Mouse (Mus musculus) lung, embryonic 15.5 days (tissue): ENCODE results near the gene Sall4. TPM values are rescaled to one million over a fixed set of nuclear protein-coding genes. Genes with fewer than 3 reads are reported as not detected.

ENCODE experiments used
- ATAC-seq: fragments of 200-750 bp; cut with Nextera tagmentation; 2 replicates; pipeline ENCODE4 v1.8.0; 2017; ENCODE audit warnings: moderate number of reproducible peaks, borderline replicate concordance; ENCODE audit not compliant: low FRiP score, low TSS enrichment; ENCODE audit errors: extremely low read depth
- H3K27ac ChIP-seq: fragments of 300-500 bp; sonication (generic); 2 replicates; pipeline ENCODE4 v1.5.1; 2015; ENCODE audit warnings: moderate library complexity, mild to moderate bottlenecking, inconsistent platforms
- H3K27me3 ChIP-seq: fragments of 300-500 bp; sonication (generic); 2 replicates; pipeline ENCODE4 v1.6.1; 2015; ENCODE audit warnings: inconsistent platforms
- H3K36me3 ChIP-seq: fragments of 300-500 bp; sonication (generic); 2 replicates; pipeline ENCODE4 v1.6.1; 2015; ENCODE audit warnings: inconsistent platforms
- H3K4me1 ChIP-seq: fragments of 300-500 bp; sonication (generic); 2 replicates; pipeline ENCODE4 v1.6.1; 2015; ENCODE audit warnings: inconsistent platforms
- H3K4me2 ChIP-seq: fragments of 300-500 bp; sonication (generic); 2 replicates; pipeline ENCODE4 v1.6.1; 2015; ENCODE audit warnings: inconsistent platforms, mild to moderate bottlenecking, moderate library complexity
- H3K4me3 ChIP-seq: fragments of 300-500 bp; sonication (generic); 2 replicates; pipeline ENCODE4 v1.5.1; 2015; ENCODE audit warnings: mild to moderate bottlenecking, inconsistent platforms
- H3K9ac ChIP-seq: fragments of 300-500 bp; sonication (generic); 2 replicates; pipeline ENCODE4 v1.6.1; 2015; ENCODE audit warnings: inconsistent platforms
- H3K9me3 ChIP-seq: fragments of 300-500 bp; sonication (generic); 2 replicates; pipeline ENCODE4 v1.6.1; 2016; ENCODE audit warnings: inconsistent platforms
- WGBS: fragments of 180-500 bp; shearing (Covaris S2); methylation state at CpG from one replicate; pipeline ENCODE4 v1.1.7; 2015; 5-methylcytosine and 5-hydroxymethylcytosine counted together
- polyA plus RNA-seq: library from polyadenylated mRNA; unstranded; fragments of >200 nt; fragmentation: Nextera tagmentation; extraction: Ambion mirVana; gene quantifications from 2 replicates; pipeline ENCODE4 v1.2.1, GENCODE M21; 2015

Sall4 gene
- polyA plus RNA-seq, 1 experiment from 2014 or later: 0.05 TPM

GRCm38 (mm10) chr2:168719742-168720141, 48.0 kb downstream of the Sall4 start:
- Histone ChIP-seq H3K27me3 (no peaks in the 10 kb centered on the region), H3K9me3 (no peaks in the 10 kb centered on the region), H3K27ac (no peak overlapping the region), H3K4me3 (no peak overlapping the region), H3K9ac (no peak overlapping the region), H3K4me1 (no peaks in the 10 kb centered on the region), H3K36me3 (no peaks in the 10 kb centered on the region), H3K4me2 (no peak overlapping the region)
- WGBS: 60% methylated on average over 4 of the region's 4 CpGs
- ATAC-seq: no peak

GRCm38 (mm10) chr2:168718735-168719134, 49.0 kb downstream of the Sall4 start:
- Histone ChIP-seq H3K9ac (no peak overlapping the region), H3K27ac (no peak overlapping the region), H3K4me3 (no peak overlapping the region), H3K4me2 (no peak overlapping the region), H3K9me3 (no peaks in the 10 kb centered on the region), H3K4me1 (no peaks in the 10 kb centered on the region), H3K36me3 (no peaks in the 10 kb centered on the region), H3K27me3 (no peaks in the 10 kb centered on the region)
- no peak for ATAC-seq
- WGBS: 58% methylated on average over 10 of the region's 10 CpGs

GRCm38 (mm10) chr2:168718267-168718666, 49.5 kb downstream of the Sall4 start:
- Histone ChIP-seq H3K4me3 (no peak overlapping the region), H3K27ac (no peak overlapping the region), H3K27me3 (no peaks in the 10 kb centered on the region), H3K36me3 (no peaks in the 10 kb centered on the region), H3K9me3 (no peaks in the 10 kb centered on the region), H3K4me2 (no peak overlapping the region), H3K9ac (no peak overlapping the region), H3K4me1 (no peaks in the 10 kb centered on the region)
- WGBS: 34% methylated on average over 2 of the region's 2 CpGs
- no peak for ATAC-seq

GRCm38 (mm10) chr2:168712199-168713176, 55.3 kb downstream of the Sall4 start:
- no peak overlapping the region for H3K4me3 ChIP-seq
- H3K4me2 ChIP-seq: no peak overlapping the region
- H3K27ac ChIP-seq: no peak overlapping the region
- no peak for ATAC-seq
- no peaks in the 10 kb centered on the region for H3K27me3 ChIP-seq
- H3K9me3 ChIP-seq: no peaks in the 10 kb centered on the region
- 76% methylated on average over 20 of the region's 20 CpGs for WGBS
- no peaks in the 10 kb centered on the region for H3K36me3 ChIP-seq
- H3K4me1 ChIP-seq: no peaks in the 10 kb centered on the region
- no peak overlapping the region for H3K9ac ChIP-seq

GRCm38 (mm10) chr2:168710979-168711378, 56.8 kb downstream of the Sall4 start:
- Histone ChIP-seq H3K27me3 (no peaks in the 10 kb centered on the region), H3K4me2 (no peak overlapping the region), H3K9ac (no peak overlapping the region), H3K27ac (no peak overlapping the region), H3K4me1 (no peaks in the 10 kb centered on the region), H3K9me3 (no peaks in the 10 kb centered on the region), H3K4me3 (no peak overlapping the region), H3K36me3 (no peaks in the 10 kb centered on the region)
- WGBS: 71% methylated on average over 3 of the region's 3 CpGs
- 0 out of 2 replicates have a peak, but pooled peaks have one; percentile 39 for ATAC-seq

- Histone ChIP-seq H3K36me3 (no peaks in the 10 kb centered on the region), H3K4me1 (no peaks in the 10 kb centered on the region), H3K27ac (no peak overlapping the region), H3K27me3 (no peaks in the 10 kb centered on the region), H3K9me3 (no peaks in the 10 kb centered on the region), H3K9ac (no peak overlapping the region), H3K4me3 (no peak overlapping the region), H3K4me2 (no peak overlapping the region)
- 39% methylated on average over 9 of the region's 9 CpGs for WGBS
- ATAC-seq: no peak
These were observed 60.0 kb downstream of the Sall4 start for GRCm38 (mm10) chr2:168707766-168708165.

GRCm38 (mm10) chr2:168702266-168702665, 65.5 kb downstream of the Sall4 start:
- H3K27me3 ChIP-seq: no peaks in the 10 kb centered on the region
- WGBS: 43% methylated on average over 13 of the region's 13 CpGs
- H3K9me3 ChIP-seq: no peaks in the 10 kb centered on the region
- no peak overlapping the region for H3K9ac ChIP-seq
- no peak overlapping the region for H3K4me2 ChIP-seq
- no peak for ATAC-seq
- H3K4me1 ChIP-seq: no peaks in the 10 kb centered on the region
- no peak overlapping the region for H3K4me3 ChIP-seq
- H3K36me3 ChIP-seq: no peaks in the 10 kb centered on the region
- H3K27ac ChIP-seq: no peak overlapping the region

Other genes starting within 250 kb of the Sall4 start
- 1.2 and 1.8 TPM in 2 replicates for gene Nfatc2, start 166.3 kb downstream of the Sall4 start, polyA plus RNA-seq
- gene Atp9a, start 25.5 kb downstream of the Sall4 start, polyA plus RNA-seq: 14.3 and 14.9 TPM in 2 replicates
- 29.8 and 30.0 TPM in 2 replicates for gene Zfp64, start 187.6 kb upstream of the Sall4 start, polyA plus RNA-seq